Mouse (Mus musculus) ES-E14 (cell line): Measurements from ENCODE around the gene Atp1b1.

ENCODE experiments used
- CHD2 ChIP-seq: IDR thresholded peaks from 2 replicates; pipeline ENCODE4 v1.6.1; 2014; ENCODE audit warnings: mild to moderate bottlenecking, low read depth, low read length, inconsistent platforms
- HCFC1 ChIP-seq: IDR thresholded peaks from 2 replicates; pipeline ENCODE4 v1.6.1; 2012; ENCODE audit warnings: low read length, inconsistent platforms, borderline replicate concordance; ENCODE audit not compliant: insufficient read depth
- MAFK ChIP-seq: IDR thresholded peaks from 2 replicates; pipeline ENCODE4 v1.6.1; 2014; ENCODE audit warnings: mild to moderate bottlenecking, low read depth, low read length, inconsistent platforms; ENCODE audit not compliant: insufficient read depth
- ZC3H11A ChIP-seq: IDR thresholded peaks from 2 replicates; pipeline ENCODE4 v1.6.1; 2012; ENCODE audit warnings: low read depth, mild to moderate bottlenecking, inconsistent platforms, low read length, borderline replicate concordance
- ZNF384 ChIP-seq: IDR thresholded peaks from 2 replicates; pipeline ENCODE4 v1.6.1; 2012; ENCODE audit warnings: low read depth, low read length, inconsistent platforms

DNA sequence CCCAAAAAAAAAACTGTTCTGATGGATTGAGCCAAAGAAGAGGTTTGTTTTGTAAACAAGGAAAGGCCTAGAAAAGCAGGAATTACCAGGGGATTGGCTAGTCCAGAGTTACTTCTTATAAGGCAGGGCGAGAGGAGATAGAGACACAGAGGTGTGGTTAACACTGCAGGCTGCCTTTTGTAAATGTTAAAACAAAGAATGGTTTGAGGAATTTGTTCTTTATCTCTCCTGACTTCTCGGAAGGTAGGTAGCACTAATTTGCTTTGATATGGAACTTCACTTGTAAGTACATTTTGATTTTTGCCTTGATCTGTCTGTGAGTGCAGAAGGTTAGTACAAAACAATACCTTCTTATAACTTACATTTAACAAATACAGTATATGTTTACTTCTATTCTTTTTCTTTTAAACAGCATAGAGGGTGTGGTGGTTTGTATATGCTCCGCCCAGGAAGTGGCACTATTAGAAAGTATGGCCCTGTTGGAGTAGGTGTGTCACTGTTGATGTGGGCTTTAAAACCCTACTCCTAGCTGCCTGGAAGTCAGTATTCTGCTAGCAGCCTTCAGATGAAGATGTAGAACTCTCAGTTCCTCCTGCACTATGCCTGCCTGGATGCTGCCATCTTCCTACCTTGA, 31.9 kb upstream of the Atp1b1 start:
- no peak for TF ChIP-seq HCFC1
- 0 out of 2 replicates have a peak, but pooled peaks have one; percentile 10 for TF ChIP-seq CHD2
- TF ChIP-seq MAFK: no peak
- TF ChIP-seq ZC3H11A: no peak
- TF ChIP-seq ZNF384: no peak
